Mouse (Mus musculus) cerebellum, postnatal 10 days (tissue): ENCODE measurements at regions not wholly inside any gene's neighbourhood (a gene's known extent, or its start where the extent isn't known, plus 50 kb on each side); places are given as distances from the start of the nearest gene placed in this dataset.
A peak's percentile ranks its signal among the peaks of the same experiment; 100 is the strongest.
"Not testable (repeated sequence)": the region's sequence is repeated elsewhere in the genome, so short reads cannot be mapped to it uniquely, and the experiment has no call there.

Source experiments
- DNase-seq, 2 experiments: peaks; one replicate each; pipeline ENCODE4 v3.0.0; 2021; ENCODE audit warnings: mixed read lengths in 2 of 2

- DNase-seq: no peak
Observed at GRCm38 (mm10) chr7:116596914-116597313, 92.7 kb downstream of the Nucb2 start.

- DNase-seq: no peak
Observed at GRCm38 (mm10) chr7:116600340-116600739, 96.2 kb downstream of the Nucb2 start.

GRCm38 (mm10) chr7:116603167-116603839 is 99.1 kb downstream of the Nucb2 start:
- no peak for DNase-seq

- DNase-seq: no peak
Observed at GRCm38 (mm10) chr7:116603840-116604194, 99.6 kb downstream of the Nucb2 start.

- peak; percentile 75 to 86 for DNase-seq
Observed at GRCm38 (mm10) chr7:116606255-116606654, 102.1 kb downstream of the Nucb2 start.

GRCm38 (mm10) chr7:116606751-116607483 is 102.7 kb downstream of the Nucb2 start:
- peak; percentile 70 to 83 for DNase-seq

- peak in 1 of 2 experiments; percentile 27 for DNase-seq
Observed at GRCm38 (mm10) chr7:116607628-116608225, 103.6 kb downstream of the Nucb2 start.

GRCm38 (mm10) chr7:116608350-116609085 is 104.3 kb downstream of the Nucb2 start:
- DNase-seq: peak; percentile 79 to 85

- DNase-seq: no peak
Observed at GRCm38 (mm10) chr7:116609406-116609805, 105.2 kb downstream of the Nucb2 start.

GRCm38 (mm10) chr7:116609906-116610305 is 105.7 kb downstream of the Nucb2 start:
- peak; percentile 70 to 73 for DNase-seq

GRCm38 (mm10) chr7:116615984-116616383 is 111.8 kb downstream of the Nucb2 start:
- DNase-seq: peak; percentile 86 to 93

- DNase-seq: peak; percentile 61 to 66
Observed at GRCm38 (mm10) chr7:116619636-116620035, 115.5 kb downstream of the Nucb2 start.

- no peak for DNase-seq
Observed at GRCm38 (mm10) chr7:116620381-116620780, 116.2 kb downstream of the Nucb2 start.

GRCm38 (mm10) chr7:116633210-116633609 is 129.0 kb downstream of the Nucb2 start:
- DNase-seq: no peak

GRCm38 (mm10) chr7:116644902-116645650 is 140.9 kb downstream of the Nucb2 start:
- peak; percentile 79 to 86 for DNase-seq

- DNase-seq: peak; percentile 22 to 49
Observed at GRCm38 (mm10) chr7:116654466-116654865, 150.3 kb downstream of the Nucb2 start.

GRCm38 (mm10) chr7:116657040-116657439 is 152.9 kb downstream of the Nucb2 start:
- not testable (repeated sequence) for DNase-seq

GRCm38 (mm10) chr7:116665581-116665980 is 161.4 kb downstream of the Nucb2 start:
- no peak for DNase-seq

- no peak for DNase-seq
Observed at GRCm38 (mm10) chr7:116674199-116675019, 170.2 kb downstream of the Nucb2 start.

- DNase-seq: peak; percentile 16 to 17
Observed at GRCm38 (mm10) chr7:116676696-116677095, 172.5 kb downstream of the Nucb2 start.

GRCm38 (mm10) chr7:116679195-116679594 is 175.0 kb downstream of the Nucb2 start:
- DNase-seq: no peak
